Mouse (Mus musculus) heart, embryonic 15.5 days (tissue): ENCODE measurements around the gene Igfbp4. TPM values are rescaled to one million over a fixed set of nuclear protein-coding genes. Genes with fewer than 3 reads are reported as not detected.
A peak's percentile ranks its signal among the peaks of the same experiment; 100 is the strongest.

ENCODE experiments used
- ATAC-seq: fragments of 200-750 bp; cut with Nextera tagmentation; replicated peaks from 2 replicates; pipeline ENCODE4 v1.8.0; 2017; ENCODE audit warnings: low read depth, moderate TSS enrichment; ENCODE audit not compliant: insufficient number of reproducible peaks, insufficient read depth, low FRiP score
- H3K27ac ChIP-seq: fragments of 300-500 bp; sonication (generic); 2 replicates; pipeline ENCODE4 v1.5.1; 2015; ENCODE audit warnings: mild to moderate bottlenecking, inconsistent platforms
- H3K27me3 ChIP-seq: fragments of 300-500 bp; sonication (generic); 2 replicates; pipeline ENCODE4 v1.6.1; 2015; ENCODE audit warnings: inconsistent platforms
- H3K36me3 ChIP-seq: fragments of 300-500 bp; sonication (generic); 2 replicates; pipeline ENCODE4 v1.6.1; 2015; ENCODE audit warnings: mild to moderate bottlenecking, inconsistent platforms
- H3K4me1 ChIP-seq: fragments of 300-500 bp; sonication (generic); replicated peaks from 2 replicates; pipeline ENCODE4 v1.6.1; 2015; ENCODE audit warnings: inconsistent platforms
- H3K4me2 ChIP-seq: fragments of 300-500 bp; sonication (generic); 2 replicates; pipeline ENCODE4 v1.6.1; 2015; ENCODE audit warnings: inconsistent platforms, mild to moderate bottlenecking, moderate library complexity
- H3K4me3 ChIP-seq: fragments of 300-500 bp; sonication (generic); 2 replicates; pipeline ENCODE4 v1.5.1; 2015; ENCODE audit warnings: mild to moderate bottlenecking, inconsistent platforms
- H3K9ac ChIP-seq: fragments of 300-500 bp; sonication (generic); 2 replicates; pipeline ENCODE4 v1.6.1; 2015; ENCODE audit warnings: mild to moderate bottlenecking, inconsistent platforms
- H3K9me3 ChIP-seq: fragments of 300-500 bp; sonication (generic); replicated peaks from 2 replicates; pipeline ENCODE4 v1.6.1; 2016; ENCODE audit warnings: inconsistent platforms
- WGBS: fragments of 180-500 bp; shearing (Covaris S2); methylation state at CpG from one replicate; pipeline ENCODE4 v1.1.7; 2015; ENCODE audit warnings: mixed read lengths; 5-methylcytosine and 5-hydroxymethylcytosine counted together
- polyA plus RNA-seq: library from polyadenylated mRNA; unstranded; fragments of >200 nt; fragmentation: Nextera tagmentation; extraction: Ambion mirVana; gene quantifications from 2 replicates; pipeline ENCODE4 v1.2.1, GENCODE M21; 2015

The Igfbp4 gene
- polyA plus RNA-seq, 1 experiment from 2014 or later: 344 TPM

GRCm38 (mm10) chr11:99043632-99044031 is 2.6 kb downstream of the Igfbp4 start:
- H3K27ac ChIP-seq: no peak overlapping the region
- peaks cover 7% of the 10 kb centered on the region; the same call in 1 of the 2 replicates for H3K36me3 ChIP-seq
- peaks cover 73% of the 10 kb centered on the region for H3K4me1 ChIP-seq
- H3K27me3 ChIP-seq: no peaks in the 10 kb centered on the region
- 56% methylated on average over 6 of the region's 6 CpGs for WGBS
- H3K4me2 ChIP-seq: peak overlapping the region; percentile 44
- H3K4me3 ChIP-seq: peak overlapping the region; percentile 15
- H3K9ac ChIP-seq: no peak overlapping the region
- no peaks in the 10 kb centered on the region for H3K9me3 ChIP-seq
- no peak for ATAC-seq

- ATAC-seq: no peak
- WGBS: 78% methylated on average over 5 of the region's 5 CpGs
- Histone ChIP-seq H3K9ac (no peak overlapping the region), H3K36me3 (peaks cover 13% of the 10 kb centered on the region), H3K9me3 (no peaks in the 10 kb centered on the region), H3K27ac (0 out of 2 replicates have a peak overlapping the region, but pooled peaks have one; percentile 17), H3K4me2 (peak overlapping the region; percentile 44), H3K4me1 (peaks cover 76% of the 10 kb centered on the region), H3K4me3 (peak overlapping the region; percentile 15; the same call in 1 of the 2 replicates), H3K27me3 (no peaks in the 10 kb centered on the region)
These were observed 3.3 kb downstream of the Igfbp4 start for GRCm38 (mm10) chr11:99044306-99044705.

GRCm38 (mm10) chr11:99045159-99045889 is 4.3 kb downstream of the Igfbp4 start:
- Histone ChIP-seq H3K27ac (peak overlapping the region; percentile 86), H3K36me3 (peaks cover 21% of the 10 kb centered on the region), H3K4me2 (peak overlapping the region; percentile 44), H3K9ac (no peak overlapping the region), H3K27me3 (no peaks in the 10 kb centered on the region), H3K4me1 (peaks cover 71% of the 10 kb centered on the region), H3K4me3 (no peak overlapping the region), H3K9me3 (no peaks in the 10 kb centered on the region)
- WGBS: 63% methylated on average over 12 of the region's 12 CpGs
- ATAC-seq: no peak

- H3K36me3 ChIP-seq: peaks cover 35% of the 10 kb centered on the region
- H3K4me3 ChIP-seq: no peak overlapping the region
- no peak overlapping the region; the same call in 1 of the 2 replicates for H3K9ac ChIP-seq
- peak overlapping the region; percentile 86 for H3K27ac ChIP-seq
- no peaks in the 10 kb centered on the region for H3K27me3 ChIP-seq
- WGBS: 11% methylated on average over 5 of the region's 5 CpGs
- H3K4me1 ChIP-seq: peaks cover 54% of the 10 kb centered on the region
- no peaks in the 10 kb centered on the region for H3K9me3 ChIP-seq
- peak overlapping the region; percentile 38 for H3K4me2 ChIP-seq
- ATAC-seq: peak; percentile 69
These were observed 6.1 kb downstream of the Igfbp4 start for GRCm38 (mm10) chr11:99047120-99047519.

- H3K4me1 ChIP-seq: peaks cover 51% of the 10 kb centered on the region
- 28% methylated on average over 2 of the region's 2 CpGs for WGBS
These were observed 6.6 kb downstream of the Igfbp4 start for GRCm38 (mm10) chr11:99047643-99048042.

GRCm38 (mm10) chr11:99055143-99055542 is 14.1 kb downstream of the Igfbp4 start:
- Histone ChIP-seq H3K9me3 (no peaks in the 10 kb centered on the region), H3K4me1 (peaks cover 13% of the 10 kb centered on the region), H3K27me3 (no peaks in the 10 kb centered on the region), H3K9ac (no peak overlapping the region), H3K36me3 (peaks cover 18% of the 10 kb centered on the region; the same call in 1 of the 2 replicates), H3K4me2 (no peak overlapping the region), H3K4me3 (no peak overlapping the region), H3K27ac (0 out of 2 replicates have a peak overlapping the region, but pooled peaks have one; percentile 55)
- ATAC-seq: no peak
- WGBS: 41% methylated on average over 4 of the region's 4 CpGs

More at GRCm38 (mm10) chr11:99047643-99048042, 6.6 kb downstream of the Igfbp4 start:
- H3K4me3 ChIP-seq: no peak overlapping the region
- H3K9ac ChIP-seq: no peak overlapping the region; the same call in 1 of the 2 replicates
- no peaks in the 10 kb centered on the region for H3K27me3 ChIP-seq
- H3K36me3 ChIP-seq: peaks cover 39% of the 10 kb centered on the region
- no peaks in the 10 kb centered on the region for H3K9me3 ChIP-seq
- ATAC-seq: no peak
- H3K4me2 ChIP-seq: peak overlapping the region; percentile 38
- H3K27ac ChIP-seq: peak overlapping the region; percentile 86

- 38% methylated on average over 8 of the region's 8 CpGs for WGBS
- ATAC-seq: no peak
- H3K36me3 ChIP-seq: peaks cover 17% of the 10 kb centered on the region; the same call in 1 of the 2 replicates
- H3K4me3 ChIP-seq: no peak overlapping the region
- no peak overlapping the region for H3K4me2 ChIP-seq
- peak overlapping the region; percentile 55; the same call in 1 of the 2 replicates for H3K27ac ChIP-seq
- H3K9ac ChIP-seq: no peak overlapping the region
- no peaks in the 10 kb centered on the region for H3K27me3 ChIP-seq
- no peaks in the 10 kb centered on the region for H3K9me3 ChIP-seq
- peaks cover 13% of the 10 kb centered on the region for H3K4me1 ChIP-seq
These were observed 14.8 kb downstream of the Igfbp4 start for GRCm38 (mm10) chr11:99055571-99056452.

- H3K36me3 ChIP-seq: no peaks in the 10 kb centered on the region
- no peak overlapping the region for H3K9ac ChIP-seq
- H3K27ac ChIP-seq: no peak overlapping the region
- H3K27me3 ChIP-seq: no peaks in the 10 kb centered on the region
- peaks cover 10% of the 10 kb centered on the region for H3K4me1 ChIP-seq
- no peak overlapping the region for H3K4me2 ChIP-seq
- H3K4me3 ChIP-seq: no peak overlapping the region
- 80% methylated on average over 3 of the region's 3 CpGs for WGBS
- no peak for ATAC-seq
- no peaks in the 10 kb centered on the region for H3K9me3 ChIP-seq
These were observed 19.4 kb downstream of the Igfbp4 start for GRCm38 (mm10) chr11:99060435-99060834.

- 80% methylated on average over 7 of the region's 7 CpGs for WGBS
- H3K4me1 ChIP-seq: peaks cover 11% of the 10 kb centered on the region
- H3K27ac ChIP-seq: no peak overlapping the region
- H3K9ac ChIP-seq: no peak overlapping the region
- H3K9me3 ChIP-seq: no peaks in the 10 kb centered on the region
- ATAC-seq: no peak
- no peaks in the 10 kb centered on the region for H3K36me3 ChIP-seq
- H3K27me3 ChIP-seq: no peaks in the 10 kb centered on the region
- no peak overlapping the region for H3K4me3 ChIP-seq
- no peak overlapping the region for H3K4me2 ChIP-seq
These were observed 21.6 kb downstream of the Igfbp4 start for GRCm38 (mm10) chr11:99062661-99063060.

GRCm38 (mm10) chr11:99063406-99064131 is 22.5 kb downstream of the Igfbp4 start:
- H3K27me3 ChIP-seq: no peaks in the 10 kb centered on the region
- H3K27ac ChIP-seq: no peak overlapping the region
- 45% methylated on average over 8 of the region's 8 CpGs for WGBS
- no peak for ATAC-seq
- H3K4me2 ChIP-seq: no peak overlapping the region
- no peak overlapping the region for H3K9ac ChIP-seq
- peaks cover 11% of the 10 kb centered on the region for H3K4me1 ChIP-seq
- no peaks in the 10 kb centered on the region for H3K9me3 ChIP-seq
- H3K4me3 ChIP-seq: no peak overlapping the region
- no peaks in the 10 kb centered on the region for H3K36me3 ChIP-seq
